Mouse (Mus musculus): Measurements from ENCODE around the gene Slc22a23.

Slc22a23 gene

DNA sequence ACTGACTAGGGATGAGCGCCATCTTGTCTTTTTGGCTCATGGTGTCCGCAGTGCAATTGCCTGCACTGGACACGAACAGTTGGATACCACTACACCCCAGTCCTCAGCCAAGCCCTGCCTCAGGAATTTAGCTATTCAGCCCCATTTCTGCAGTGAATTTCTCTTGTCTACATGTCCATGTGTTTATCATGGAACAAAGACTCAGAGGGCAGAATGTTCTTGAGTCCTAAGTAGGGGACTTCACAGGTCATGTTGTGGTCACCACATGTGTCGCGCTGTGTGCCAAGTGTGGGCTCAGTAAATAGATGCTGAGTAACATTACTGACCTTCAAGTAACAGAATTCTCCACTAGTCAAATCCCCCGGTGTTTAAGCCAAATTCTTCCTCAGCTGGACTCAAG lies 109.9 kb downstream of the Slc22a23 start:
- DNase-seq (ENCODE audit: low read depth, low spot score), result no peak

DNA sequence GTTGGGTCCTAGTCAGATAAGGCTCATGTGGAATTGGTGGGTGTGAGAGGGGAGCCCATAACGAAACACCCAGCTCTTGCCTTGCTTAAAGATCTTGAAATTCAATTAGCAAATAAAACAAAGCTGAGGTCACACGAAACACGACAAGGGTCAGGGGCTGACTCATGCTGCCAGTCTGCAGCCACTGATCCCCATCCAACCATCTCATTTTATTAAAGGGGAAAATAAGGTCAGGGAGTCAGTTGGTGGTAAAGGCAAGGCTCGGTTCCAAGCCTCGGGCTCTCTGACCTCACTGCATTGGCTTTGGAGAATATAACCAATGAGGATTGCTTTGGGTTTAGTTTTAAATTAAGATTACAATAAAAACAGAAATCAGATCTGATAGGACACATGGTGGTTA lies 110.5 kb downstream of the Slc22a23 start:
- DNase-seq (ENCODE audit: low read depth, low spot score), result no peak

DNA sequence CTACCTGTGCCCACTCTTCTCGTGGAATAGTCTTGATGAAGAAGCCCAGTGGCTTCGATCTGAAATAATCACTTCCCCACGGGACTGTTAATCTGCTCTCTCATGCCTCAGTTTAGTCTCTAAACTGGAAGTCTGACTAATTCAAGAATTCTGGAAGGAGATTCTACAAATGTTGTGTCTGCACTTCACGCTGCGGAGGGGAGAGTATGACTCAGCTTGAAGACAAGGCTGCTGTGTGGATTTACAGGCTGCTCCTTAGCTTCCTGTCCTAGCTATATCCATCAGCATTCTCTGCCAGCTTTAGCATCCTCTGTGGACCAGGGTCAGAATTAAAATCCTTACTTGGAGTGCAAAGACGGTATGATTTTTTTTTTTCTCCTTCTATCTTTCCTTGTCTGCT lies 112.0 kb downstream of the Slc22a23 start:
- no peak for DNase-seq (ENCODE audit: low read depth, low spot score)

DNA sequence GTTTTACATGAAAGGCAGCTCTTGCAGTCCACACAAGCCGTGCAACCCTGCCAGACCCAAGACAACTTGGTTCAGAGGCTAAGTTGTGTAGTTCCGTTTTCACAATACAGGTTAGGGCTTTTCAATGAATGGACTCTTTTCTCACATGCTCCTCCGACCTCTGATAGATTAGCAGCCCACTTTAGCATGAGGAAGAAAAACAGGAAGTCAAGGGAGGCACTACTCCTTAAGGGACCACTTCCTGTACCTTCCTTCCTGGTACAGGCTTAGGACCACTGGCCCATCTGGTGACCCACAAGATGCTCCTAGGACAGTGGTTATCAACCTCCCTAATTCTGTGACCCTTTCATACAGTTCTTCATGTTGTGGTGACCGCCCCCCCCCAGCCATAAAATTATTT lies 116.1 kb downstream of the Slc22a23 start:
- no peak for DNase-seq (ENCODE audit: low read depth, low spot score)

DNA sequence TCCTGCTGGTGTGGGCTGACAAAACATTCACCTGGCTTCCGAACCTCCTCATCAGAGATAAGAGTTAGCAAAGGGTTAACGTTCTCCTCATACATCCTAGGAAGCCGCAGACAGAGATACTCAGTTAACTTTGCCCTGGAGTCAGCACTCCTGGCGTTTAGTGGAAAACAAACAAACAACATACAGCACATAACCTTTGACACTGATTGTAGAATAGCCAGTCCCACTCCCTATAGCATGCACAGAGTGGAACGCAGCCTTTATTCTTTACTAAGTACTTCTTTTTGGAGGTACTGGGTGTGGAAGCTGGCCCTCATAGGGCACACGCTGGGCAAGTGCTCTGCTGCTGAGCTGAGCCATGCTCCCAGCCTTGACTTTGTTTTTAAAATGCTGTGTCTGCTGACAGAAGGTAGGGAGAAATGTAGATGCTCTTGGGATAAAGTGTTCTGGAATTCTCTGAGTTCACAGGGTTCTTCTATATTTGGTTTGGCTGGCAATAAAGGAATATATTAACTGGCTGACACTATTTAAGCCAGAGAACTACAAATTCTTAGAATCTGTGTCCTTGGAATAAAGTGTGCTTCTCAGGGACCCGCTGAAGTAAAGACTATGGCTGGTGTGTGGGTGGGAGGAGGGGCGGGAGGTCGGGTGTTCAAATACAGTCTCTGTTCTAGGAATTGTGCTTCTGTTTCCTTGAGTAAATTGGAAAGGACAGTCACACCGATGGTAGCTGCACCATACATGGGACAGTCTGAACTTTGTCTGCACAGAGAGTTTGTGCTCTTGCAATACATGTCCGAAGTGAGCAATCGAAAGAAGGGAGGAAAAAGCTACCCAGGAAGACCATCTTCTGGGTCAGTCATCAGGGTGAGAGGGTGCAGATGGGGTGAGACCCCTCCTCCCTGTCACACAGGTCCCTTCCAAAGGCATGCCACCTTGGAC lies 117.0 kb downstream of the Slc22a23 start:
- DNase-seq (ENCODE audit: low read depth, low spot score), result no peak

DNA sequence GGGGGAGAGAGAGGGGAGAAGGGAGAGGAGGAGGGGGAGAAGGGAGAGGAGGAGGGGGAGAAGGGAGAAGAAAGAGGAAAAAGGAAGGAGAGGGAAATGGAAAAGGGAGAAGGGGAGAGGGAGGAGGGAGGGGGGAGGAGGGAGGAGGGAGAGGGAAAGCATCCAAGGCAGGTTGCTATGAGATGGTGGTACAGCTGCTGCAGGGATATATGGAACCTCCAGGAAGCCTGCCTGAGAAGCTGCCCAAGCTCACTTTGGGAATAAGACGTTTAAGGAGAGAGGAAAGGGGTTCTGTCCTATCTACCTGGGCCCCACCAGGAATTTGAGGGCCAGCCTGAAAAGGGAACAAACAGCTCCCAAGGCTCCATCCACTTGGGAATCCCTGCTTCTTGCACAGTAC lies 118.0 kb downstream of the Slc22a23 start:
- no peak for DNase-seq (ENCODE audit: low read depth, low spot score)

DNA sequence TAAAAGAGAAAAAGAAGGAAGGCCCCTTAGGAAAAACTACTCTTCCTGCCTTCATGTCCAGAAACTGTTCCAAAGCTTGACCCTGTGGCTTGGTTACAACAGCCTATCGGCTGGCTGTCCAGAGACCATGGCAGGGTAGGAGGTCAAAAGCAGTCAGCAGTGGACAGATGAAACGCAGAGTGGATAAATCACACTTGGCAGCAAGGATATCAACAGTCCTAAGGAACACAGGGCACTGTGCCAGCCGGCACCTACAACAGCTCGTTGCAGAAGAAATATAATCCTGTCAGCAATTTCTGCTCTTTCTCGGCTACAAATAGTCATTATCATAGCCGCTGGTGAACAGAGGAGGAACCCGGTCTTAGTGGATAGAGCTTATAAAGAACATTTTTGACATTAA lies 122.0 kb downstream of the Slc22a23 start:
- DNase-seq (ENCODE audit: low read depth, low spot score), result no peak

DNA sequence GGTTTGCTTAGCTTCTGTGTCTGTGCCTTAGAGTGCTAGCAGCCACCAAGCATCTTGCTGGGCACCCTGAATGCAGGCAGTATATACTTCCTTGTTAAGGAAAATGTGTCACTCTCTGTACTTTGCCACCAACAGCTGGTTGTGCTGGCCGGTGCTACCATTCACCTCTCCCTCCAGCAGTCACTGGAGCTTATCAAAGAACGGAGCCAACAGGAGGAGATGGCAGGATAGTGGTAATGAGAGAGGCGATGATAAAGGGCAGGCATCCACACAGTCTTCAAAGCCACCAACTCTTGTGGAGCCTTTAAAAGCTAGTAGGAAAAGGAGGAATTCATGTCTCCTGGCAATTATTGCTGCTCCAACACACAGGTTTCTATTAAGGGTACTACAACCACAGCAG lies 125.3 kb downstream of the Slc22a23 start:
- DNase-seq (ENCODE audit: low read depth, low spot score), result no peak

DNA sequence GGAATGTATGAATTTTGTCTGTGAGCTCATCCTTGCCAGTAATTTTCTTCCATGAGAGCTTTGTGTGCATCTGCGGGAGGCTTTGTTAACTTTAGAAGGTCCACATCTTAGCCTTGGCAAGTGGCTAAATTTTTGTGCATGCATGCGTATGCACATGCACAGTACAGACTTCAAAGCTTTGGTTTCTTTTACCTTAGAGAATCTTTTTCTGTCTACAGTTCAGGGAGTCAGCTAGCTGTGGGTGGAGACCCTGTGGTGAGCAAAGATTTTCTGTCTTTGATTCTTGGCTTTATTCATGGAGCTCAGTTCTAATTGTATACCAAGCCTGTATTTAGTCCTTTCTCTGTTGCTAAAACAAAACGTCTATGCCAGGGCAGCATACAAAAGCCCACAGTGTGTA lies 126.2 kb downstream of the Slc22a23 start:
- no peak for DNase-seq (ENCODE audit: low read depth, low spot score)

DNA sequence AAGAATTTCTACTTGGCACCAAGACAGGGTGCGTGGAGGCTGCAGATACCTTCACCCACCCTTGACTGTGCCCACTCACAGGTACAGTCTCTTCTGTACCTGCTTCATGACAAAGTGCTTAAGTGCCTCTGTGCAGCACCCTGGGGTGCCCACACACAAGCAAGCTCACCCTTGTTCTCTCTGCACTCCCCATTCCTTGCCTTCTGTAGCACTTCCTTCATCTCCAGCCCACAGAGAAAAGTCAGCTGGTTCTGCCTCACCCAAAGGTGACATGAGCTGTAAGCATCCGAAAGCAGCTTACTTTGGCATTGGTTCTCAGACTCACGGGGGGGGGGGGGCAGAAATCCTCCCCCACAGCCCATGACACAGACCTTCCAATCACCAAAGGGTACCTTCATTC lies 130.1 kb downstream of the Slc22a23 start:
- DNase-seq (ENCODE audit: low read depth, low spot score), result no peak

DNA sequence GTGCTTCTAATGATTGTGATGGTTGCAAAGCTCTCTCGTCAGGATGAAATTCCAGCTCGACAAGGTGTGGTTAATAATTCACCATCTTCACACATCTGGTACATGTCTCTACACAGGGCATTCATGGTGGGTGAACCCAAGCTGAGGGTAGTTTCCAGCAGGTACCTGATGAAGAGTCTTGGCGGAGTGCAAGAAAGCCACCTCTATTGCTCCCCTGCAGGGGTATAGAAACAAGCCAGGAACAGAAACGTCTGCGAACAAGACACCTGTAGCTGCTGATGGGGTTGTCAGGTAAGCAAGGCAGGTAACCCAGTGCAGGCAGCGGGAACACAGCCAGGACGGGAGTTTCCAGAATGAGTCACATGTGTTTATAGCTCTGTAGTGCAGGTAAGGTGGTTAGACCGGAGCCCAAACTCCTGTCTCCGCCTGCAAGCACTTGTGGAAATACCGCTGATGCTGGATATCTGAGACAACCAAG lies 132.2 kb downstream of the Slc22a23 start:
- no peak for DNase-seq (ENCODE audit: low read depth, low spot score)

DNA sequence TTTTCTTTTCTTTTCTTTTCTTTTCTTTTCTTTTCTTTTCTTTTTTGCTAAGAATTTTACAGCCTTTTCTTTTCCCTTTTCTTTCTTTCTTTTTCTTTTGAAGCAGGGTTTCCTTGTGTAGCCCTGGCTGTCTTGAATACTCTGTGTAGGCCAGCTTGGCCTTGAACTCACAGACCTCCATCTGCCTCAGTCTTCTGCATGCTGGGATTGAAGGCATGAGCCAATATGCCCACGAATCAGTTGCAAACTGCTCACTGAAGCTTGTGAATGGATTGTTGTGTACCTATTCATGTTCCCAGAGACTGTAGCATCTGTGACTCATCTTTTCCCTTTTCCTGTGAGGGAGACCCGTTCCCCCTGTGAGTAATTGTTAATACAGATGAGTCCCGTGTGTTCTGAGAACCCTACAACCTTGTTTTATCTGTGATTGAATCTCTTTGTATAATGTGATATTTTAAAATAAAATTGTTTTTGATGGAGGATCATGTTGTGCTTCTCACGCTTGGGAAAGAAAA lies 133.7 kb downstream of the Slc22a23 start:
- no peak for DNase-seq (ENCODE audit: low read depth, low spot score)

DNA sequence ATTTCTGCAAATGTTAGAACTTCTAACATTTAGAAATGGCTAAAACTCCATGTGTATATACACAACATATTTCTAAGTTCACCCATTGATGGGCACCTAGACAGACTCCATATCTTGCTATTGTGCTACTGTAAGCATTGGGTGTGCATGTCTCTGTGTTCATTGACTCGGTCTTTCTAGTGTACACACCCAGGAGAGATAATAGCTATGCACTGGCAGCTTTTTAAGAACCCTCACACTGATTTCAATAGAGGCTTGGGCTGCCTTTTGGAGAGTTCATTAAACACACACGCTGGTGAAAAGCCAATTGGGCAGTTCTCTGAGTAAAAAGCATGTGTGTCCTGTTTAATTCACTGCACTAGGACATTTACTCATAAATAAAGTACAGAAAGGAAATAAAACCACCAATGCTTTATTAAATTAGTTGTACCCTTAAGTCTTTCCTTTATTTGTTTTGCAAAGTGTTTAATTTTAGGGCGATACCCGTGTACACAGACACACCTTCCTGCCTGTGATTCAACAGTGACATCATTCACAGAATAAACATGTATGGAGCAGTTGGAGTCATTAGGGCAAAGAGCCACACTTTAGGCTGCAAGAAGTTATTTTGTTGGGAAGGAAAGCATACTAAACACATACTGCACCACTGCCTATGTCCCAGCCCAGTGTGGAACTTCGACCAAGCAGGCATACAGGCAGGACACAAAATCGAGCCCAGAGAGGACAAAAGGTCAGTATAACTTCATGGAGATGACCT lies 137.1 kb downstream of the Slc22a23 start:
- DNase-seq (ENCODE audit: low read depth, low spot score), result no peak

DNA sequence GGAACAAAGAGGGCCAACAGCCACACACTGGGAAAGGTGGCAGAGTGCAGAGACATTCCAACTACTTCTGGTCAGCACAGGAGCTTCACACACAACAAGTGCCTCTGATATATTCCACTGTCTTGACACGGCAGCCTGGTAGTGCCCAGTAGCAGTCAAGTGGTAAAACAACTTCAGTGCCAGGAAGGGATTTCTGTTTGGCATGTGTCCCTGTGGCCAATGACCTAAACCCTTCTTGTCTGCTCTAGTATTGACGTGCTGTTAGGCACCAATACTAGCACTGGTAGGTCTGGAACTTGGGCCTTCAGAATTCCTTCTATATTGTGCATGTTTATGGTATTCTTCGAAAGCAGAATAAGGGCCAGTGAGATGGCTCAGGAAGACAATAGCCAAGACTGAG lies 139.8 kb downstream of the Slc22a23 start:
- DNase-seq (ENCODE audit: low read depth, low spot score), result no peak

DNA sequence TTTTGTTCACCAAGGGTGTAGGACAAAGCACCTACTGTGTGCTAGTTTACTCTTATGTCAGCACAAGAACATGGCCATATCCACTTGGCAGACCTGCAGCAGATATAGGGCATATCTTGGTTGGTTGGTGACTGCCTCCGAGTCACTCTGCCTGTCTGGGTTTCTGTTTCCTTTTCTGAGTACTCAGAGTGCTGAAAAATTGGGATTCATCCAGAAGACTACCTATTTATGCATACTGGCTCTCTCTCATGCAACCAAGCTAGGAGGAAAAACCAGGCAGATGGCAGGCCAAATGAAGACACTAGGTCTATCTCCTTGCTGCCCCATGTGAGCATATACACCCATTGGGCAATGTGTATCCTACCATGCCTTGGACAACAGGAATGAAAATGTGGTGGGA lies 149.3 kb downstream of the Slc22a23 start:
- DNase-seq (ENCODE audit: low read depth, low spot score), result no peak

DNA sequence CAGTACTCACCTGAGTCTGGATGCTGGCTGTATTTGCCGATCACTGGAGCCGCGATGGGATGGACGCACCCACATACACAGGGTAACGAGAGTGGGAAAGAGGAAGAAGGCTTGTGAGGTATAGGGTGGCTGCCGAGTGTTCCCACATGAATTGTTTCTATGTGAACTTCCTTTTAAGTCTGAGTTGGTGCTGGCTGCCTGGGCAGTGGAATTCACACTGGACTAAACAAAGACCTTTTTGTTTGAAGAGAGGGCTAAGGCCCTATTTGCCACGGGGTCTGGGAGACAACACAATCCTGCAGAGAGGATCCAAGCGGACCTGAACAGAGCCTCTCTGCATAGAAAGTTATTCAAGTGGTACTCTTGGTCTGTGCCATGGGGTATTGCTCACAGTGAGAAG lies 151.6 kb downstream of the Slc22a23 start:
- no peak for DNase-seq (ENCODE audit: low read depth, low spot score)

DNA sequence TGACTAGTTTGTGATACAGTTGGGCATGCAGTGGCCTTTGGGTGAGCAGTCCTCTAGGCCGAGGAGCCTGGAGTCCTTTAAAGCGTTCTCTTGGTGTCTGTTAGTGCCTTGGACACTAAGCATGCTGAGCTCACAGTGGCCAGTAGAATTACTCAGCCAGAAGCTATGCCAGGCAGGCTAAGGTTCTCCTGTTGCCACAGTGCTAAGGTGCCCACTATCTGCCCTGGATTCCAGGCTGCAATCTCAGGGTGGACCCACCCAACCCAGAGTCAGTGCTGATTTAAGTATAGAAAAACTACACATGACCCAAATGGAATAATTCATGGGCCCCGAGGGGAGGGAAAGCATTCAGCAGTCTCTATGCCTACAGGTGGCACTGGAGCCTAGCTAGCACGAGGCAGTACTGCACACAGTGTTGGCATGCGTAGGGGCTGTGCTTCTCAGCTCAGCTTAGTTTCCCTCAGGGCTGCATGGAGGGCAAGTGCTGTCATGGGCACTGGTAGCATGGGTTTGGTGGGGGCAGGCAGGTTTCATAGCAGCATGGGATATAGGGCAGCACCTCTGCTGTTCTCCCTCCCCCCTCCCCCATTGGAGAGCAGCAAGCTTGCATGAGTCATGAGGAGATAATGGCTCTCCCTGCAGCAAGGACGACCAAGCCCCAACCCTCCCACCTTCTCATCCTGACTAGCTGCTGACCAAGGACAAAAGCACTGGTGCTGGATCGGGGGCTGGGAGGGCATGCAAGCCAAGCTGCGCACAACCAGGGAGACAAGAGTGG lies 152.4 kb downstream of the Slc22a23 start:
- no peak for DNase-seq (ENCODE audit: low read depth, low spot score)

DNA sequence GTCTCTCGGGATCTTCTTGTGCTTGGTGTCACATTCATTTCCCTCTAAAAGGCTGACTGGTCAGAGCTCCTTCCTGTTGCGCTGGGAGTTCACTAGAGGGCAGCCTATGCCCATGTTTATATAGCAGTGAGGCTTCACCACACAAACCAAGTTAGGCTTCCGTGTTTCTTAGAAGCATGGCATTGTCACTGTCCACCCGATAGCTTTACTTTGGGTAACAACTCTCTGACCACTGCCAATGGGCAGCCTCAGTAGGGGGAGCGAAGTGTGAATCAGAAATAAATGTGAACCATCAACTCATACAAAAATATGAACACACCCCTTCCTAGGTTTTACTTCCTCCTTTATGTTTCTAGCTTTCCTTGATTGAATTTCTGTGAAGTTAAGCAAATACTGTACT lies 157.4 kb downstream of the Slc22a23 start:
- peak; percentile 30 for DNase-seq (ENCODE audit: low read depth, low spot score)

DNA sequence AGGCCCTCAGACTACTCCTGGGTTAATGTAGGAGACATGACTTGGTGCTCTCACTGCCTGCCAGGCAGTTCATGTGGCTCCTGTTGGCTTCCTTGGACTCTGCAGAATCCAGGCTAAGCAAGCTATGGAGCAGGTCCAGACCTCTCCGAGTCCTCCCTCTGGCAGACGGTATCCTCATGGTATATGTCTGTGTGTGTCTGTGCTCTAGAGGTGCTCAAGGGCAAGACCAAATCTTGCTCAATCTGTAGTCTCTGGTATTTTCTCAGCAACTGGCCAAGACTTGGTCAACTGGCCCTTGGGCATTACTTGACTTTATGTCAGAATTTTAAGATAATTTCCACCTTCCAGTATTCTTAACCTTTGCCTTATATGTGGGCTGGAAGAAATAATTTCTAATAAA lies 159.6 kb downstream of the Slc22a23 start:
- DNase-seq (ENCODE audit: low read depth, low spot score), result no peak

DNA sequence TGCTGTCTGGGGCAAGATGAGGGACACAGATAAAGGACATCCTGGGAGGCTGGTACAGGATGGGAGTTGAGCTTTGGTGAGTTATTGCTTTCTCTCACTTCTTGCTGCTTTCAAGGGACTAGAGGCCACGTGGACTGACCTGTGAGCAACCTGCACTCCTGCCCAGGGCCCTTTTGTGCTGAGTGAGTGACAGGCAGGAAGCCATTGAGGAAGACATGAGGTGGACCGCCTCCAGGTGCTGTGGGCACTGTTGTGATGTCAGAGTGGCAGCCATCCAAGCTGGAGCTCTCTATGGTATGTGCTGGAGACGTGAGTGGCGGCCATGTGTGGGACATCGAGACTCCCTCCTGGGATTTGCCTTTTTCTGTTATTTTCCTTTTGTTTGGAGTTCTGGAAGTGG lies 163.4 kb downstream of the Slc22a23 start:
- DNase-seq (ENCODE audit: low read depth, low spot score), result no peak

DNA sequence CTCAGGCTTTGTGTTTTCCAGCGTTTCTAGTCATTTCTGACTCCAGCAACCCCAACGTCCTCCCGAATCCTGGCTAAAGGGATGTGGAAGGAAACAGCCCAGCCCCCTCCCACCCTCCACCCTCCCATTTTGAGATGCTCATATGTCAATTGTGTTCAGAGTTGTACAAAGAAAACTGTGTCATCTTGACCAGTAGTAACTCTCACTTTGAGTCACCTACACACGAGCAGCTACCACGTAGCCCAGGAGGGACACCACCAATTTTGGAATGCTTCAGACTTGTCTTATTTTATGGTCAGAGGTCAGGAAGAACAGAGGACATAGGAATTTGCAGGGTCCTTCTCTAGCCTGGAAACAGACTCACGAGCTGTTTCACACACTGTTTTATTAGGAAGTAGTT lies 171.0 kb downstream of the Slc22a23 start:
- no peak for DNase-seq (ENCODE audit: low read depth, low spot score)

All from c-Kit-negative CD71-positive TER-119-positive erythroid progenitor cells, embryonic 14.5 days (primary cell).